Mouse (Mus musculus) limb, embryonic 14.5 days (tissue): ENCODE results near the gene Stxbp1. TPM values are rescaled to one million over a fixed set of nuclear protein-coding genes. Genes with fewer than 3 reads are reported as not detected.

Source experiments
- ATAC-seq: fragments of 200-750 bp; cut with Nextera tagmentation; 2 replicates; pipeline ENCODE4 v1.8.0; 2017; ENCODE audit warnings: low read depth, moderate number of reproducible peaks, moderate TSS enrichment; ENCODE audit not compliant: low FRiP score
- DNase-seq: peaks from one replicate; pipeline ENCODE4 v3.0.0-alpha.2; 2015; ENCODE audit warnings: low spot score
- H3K27ac ChIP-seq: fragments of 300-500 bp; sonication (generic); replicated peaks from 2 replicates; pipeline ENCODE4 v1.5.1; 2014; ENCODE audit warnings: low read depth, mild to moderate bottlenecking, low read length, moderate library complexity, mixed read lengths
- H3K27me3 ChIP-seq: fragments of 300-500 bp; sonication (generic); 2 replicates; pipeline ENCODE4 v1.6.1; 2014; ENCODE audit warnings: low read length, mixed read lengths; ENCODE audit not compliant: control insufficient read depth, insufficient read depth
- H3K36me3 ChIP-seq: fragments of 300-500 bp; sonication (generic); 2 replicates; pipeline ENCODE4 v1.6.1; 2014; ENCODE audit warnings: mild to moderate bottlenecking, low read length, moderate library complexity, mixed read lengths; ENCODE audit not compliant: control insufficient read depth, insufficient read depth
- H3K4me1 ChIP-seq: fragments of 300-500 bp; sonication (generic); 2 replicates; pipeline ENCODE4 v1.6.1; 2014; ENCODE audit warnings: antibody characterized with exemption, low read length, mixed read lengths; ENCODE audit not compliant: control insufficient read depth, insufficient read depth
- H3K4me2 ChIP-seq: fragments of 300-500 bp; sonication (generic); replicated peaks from 2 replicates; pipeline ENCODE4 v1.6.1; 2014; ENCODE audit warnings: low read depth, mild to moderate bottlenecking, low read length, moderate library complexity; ENCODE audit not compliant: severe bottlenecking
- H3K4me3 ChIP-seq: fragments of 300-500 bp; sonication (generic); replicated peaks from 2 replicates; pipeline ENCODE4 v1.5.1; 2014; ENCODE audit warnings: low read length
- H3K9ac ChIP-seq: fragments of 300-500 bp; sonication (generic); 2 replicates; pipeline ENCODE4 v1.6.1; 2014; ENCODE audit warnings: mild to moderate bottlenecking, low read depth, low read length, moderate library complexity; ENCODE audit not compliant: severe bottlenecking
- H3K9me3 ChIP-seq: fragments of 300-500 bp; sonication (generic); 2 replicates; pipeline ENCODE4 v1.6.1; 2016; ENCODE audit warnings: low read length; ENCODE audit not compliant: control insufficient read depth
- POLR2A ChIP-seq: fragments of 200-500 bp; IDR thresholded peaks from 2 replicates; pipeline ENCODE4 v1.8.0; 2012; ENCODE audit warnings: inconsistent platforms, mild to moderate bottlenecking, moderate library complexity, borderline replicate concordance; ENCODE audit not compliant: insufficient read depth, insufficient read length; ENCODE audit errors: extremely low read depth
- WGBS: fragments of 180-500 bp; shearing (Covaris S2); extraction: QIAGEN DNeasy Blood & Tissue Kit; methylation state at CpG from one replicate; pipeline ENCODE4 v1.1.7; 2014; 5-methylcytosine and 5-hydroxymethylcytosine counted together
- polyA plus RNA-seq, 2 experiments: library from polyadenylated mRNA; depleted of rRNA in 1 of 2; stranded (reverse) in 1 of 2; unstranded in 1 of 2; fragments of >200 nt; fragmentation: Nextera tagmentation in 1 of 2; extraction: Ambion mirVana in 1 of 2; gene quantifications; 2 replicates each; pipeline versions ENCODE4 v1.2.1 to v1.2.3; 2012 to 2014

Gene Stxbp1
- polyA plus RNA-seq (2012; rRNA removed), result 22.2 and 22.3 TPM in 2 replicates
- 15.8 and 20.8 TPM in 2 replicates for polyA plus RNA-seq (2014; fragmentation: Nextera tagmentation; extraction: Ambion mirVana)

GRCm38 (mm10) chr2:32846805-32847467 lies at the start of gene Stxbp1:
TSS of gene Stxbp1 (minus strand) at chr2:32847245.
- peak; percentile 96 for ATAC-seq
- peak within 1 kb of the TSS; percentile 74 for H3K4me3 ChIP-seq
- peak; percentile 88 for DNase-seq

DNA sequence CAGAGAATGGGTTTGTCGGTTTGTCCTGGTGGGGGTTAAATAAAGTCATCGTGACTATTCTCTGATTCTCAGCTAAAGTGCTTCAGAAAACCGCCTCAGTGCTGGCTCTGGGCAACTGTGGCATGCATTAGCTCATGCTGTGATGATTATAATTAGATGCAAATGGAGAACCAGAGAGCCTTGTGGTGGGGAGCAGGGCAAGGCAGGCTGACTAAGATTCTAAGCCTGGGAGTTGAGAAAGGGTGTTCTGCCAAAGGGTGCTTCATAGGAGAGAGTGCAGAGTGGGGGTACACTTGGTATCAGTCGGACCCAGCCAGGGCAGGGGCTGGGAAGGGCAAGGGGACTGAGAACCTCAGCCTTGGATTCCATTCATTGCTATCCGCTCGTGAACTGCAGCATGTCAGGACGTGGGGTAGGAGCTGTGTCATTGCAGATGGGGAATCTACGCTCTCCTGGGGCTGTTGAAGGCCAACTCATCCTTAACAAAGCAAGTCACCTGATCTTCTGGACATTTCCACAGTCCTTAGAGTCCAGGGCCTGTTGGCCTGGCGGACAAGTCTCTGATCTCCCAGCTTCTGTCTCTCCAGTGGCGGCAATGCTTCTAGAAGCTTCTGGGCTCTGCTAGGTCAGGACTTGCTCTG lies 49.6 kb upstream of the Stxbp1 start:
- Histone ChIP-seq H3K4me1 (peaks cover 23% of the 10 kb centered on the region), H3K27me3 (no peaks in the 10 kb centered on the region), H3K4me2 (no peak overlapping the region), H3K9ac (no peak overlapping the region), H3K4me3 (no peak overlapping the region), H3K9me3 (no peaks in the 10 kb centered on the region), H3K36me3 (peaks cover 4% of the 10 kb centered on the region; the same call in 1 of the 2 replicates), H3K27ac (no peak overlapping the region; the same call in 1 of the 2 replicates)
- no peak for DNase-seq
- 58% methylated on average over 10 of the region's 10 CpGs for WGBS
- TF ChIP-seq POLR2A, result no peak
- ATAC-seq, result no peak

More at GRCm38 (mm10) chr2:32846805-32847467, at the start of gene Stxbp1:
- Histone ChIP-seq H3K9ac (peak within 1 kb of the TSS; percentile 70), H3K4me1 (no peaks in the 10 kb centered on the region), H3K4me2 (peak within 1 kb of the TSS; percentile 99), H3K27me3 (0 out of 2 replicates have a peak, but pooled peaks cover 4% of the 10 kb centered on the region), H3K9me3 (no peaks in the 10 kb centered on the region), H3K36me3 (no peaks in the 10 kb centered on the region), H3K27ac (peak within 1 kb of the TSS; percentile 48; the same call in 1 of the 2 replicates)
- 0% methylated on average over 9 of the region's 78 CpGs for WGBS
- TF ChIP-seq POLR2A, result 0 out of 2 replicates have a peak, but pooled peaks have one; percentile 17

- TF ChIP-seq POLR2A, result no peak
- H3K4me1 ChIP-seq, result peaks cover 19% of the 10 kb centered on the region
- no peaks in the 10 kb centered on the region for H3K9me3 ChIP-seq
- H3K27me3 ChIP-seq, result no peaks in the 10 kb centered on the region
- H3K4me3 ChIP-seq, result no peak overlapping the region
- H3K9ac ChIP-seq, result peak overlapping the region; percentile 21; the same call in 1 of the 2 replicates
- H3K4me2 ChIP-seq, result no peak overlapping the region
- ATAC-seq, result no peak
- WGBS, result 49% methylated on average over 8 of the region's 8 CpGs
- DNase-seq, result no peak
- H3K27ac ChIP-seq, result no peak overlapping the region
- peaks cover 4% of the 10 kb centered on the region; the same call in 1 of the 2 replicates for H3K36me3 ChIP-seq
Observed at GRCm38 (mm10) chr2:32895606-32896106, 48.6 kb upstream of the Stxbp1 start.

GRCm38 (mm10) chr2:32894097-32894496 lies 47.1 kb upstream of the Stxbp1 start:
- Histone ChIP-seq H3K4me2 (no peak overlapping the region), H3K27ac (0 out of 2 replicates have a peak overlapping the region, but pooled peaks have one; percentile 58), H3K4me3 (no peak overlapping the region), H3K4me1 (peaks cover 19% of the 10 kb centered on the region), H3K36me3 (peaks cover 4% of the 10 kb centered on the region), H3K27me3 (no peaks in the 10 kb centered on the region), H3K9ac (no peak overlapping the region), H3K9me3 (no peaks in the 10 kb centered on the region)
- WGBS, result 82% methylated on average over 2 of the region's 2 CpGs
- DNase-seq, result no peak
- no peak for ATAC-seq
- no peak for TF ChIP-seq POLR2A

GRCm38 (mm10) chr2:32892490-32892889 lies 45.4 kb upstream of the Stxbp1 start:
- 84% methylated on average over 14 of the region's 14 CpGs for WGBS
- H3K9me3 ChIP-seq, result no peaks in the 10 kb centered on the region
- no peaks in the 10 kb centered on the region for H3K27me3 ChIP-seq
- no peak for DNase-seq
- no peak overlapping the region for H3K4me3 ChIP-seq
- H3K27ac ChIP-seq, result no peak overlapping the region
- H3K4me2 ChIP-seq, result no peak overlapping the region
- TF ChIP-seq POLR2A, result no peak
- H3K9ac ChIP-seq, result no peak overlapping the region
- no peak for ATAC-seq
- H3K4me1 ChIP-seq, result peaks cover 33% of the 10 kb centered on the region
- peaks cover 4% of the 10 kb centered on the region for H3K36me3 ChIP-seq
